Comparison of ENCODE assay signal across 10 mouse cellular contexts in the genomic region with DNA sequence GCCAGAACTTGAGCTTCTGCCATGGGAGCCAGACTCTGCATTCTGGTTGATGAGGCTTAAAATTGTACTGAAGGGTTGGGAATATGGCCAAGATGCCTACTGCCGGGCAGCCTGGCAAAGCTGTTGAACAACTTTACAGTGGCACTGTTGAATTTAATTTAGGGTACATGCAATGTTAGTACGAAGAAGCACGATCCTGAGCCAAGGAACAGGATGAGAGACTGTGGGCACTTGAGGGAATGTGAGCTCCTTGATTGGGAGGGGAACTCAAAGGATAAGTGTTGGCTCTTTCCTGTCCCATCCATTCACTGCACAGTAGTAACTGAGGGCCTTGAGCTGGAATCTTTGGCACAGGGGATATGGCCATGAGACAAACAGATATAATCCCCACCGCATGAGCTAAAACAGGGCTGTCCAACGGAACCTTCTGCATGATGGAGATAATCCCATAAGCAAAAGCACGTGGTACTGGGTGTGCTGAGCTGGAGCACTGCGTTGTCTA. TPM values are rescaled to one million over a fixed set of nuclear protein-coding genes. Genes with fewer than 3 reads are reported as not detected.
DNase-seq lines count a peak whose midpoint lies in the region; ATAC-seq and TF ChIP-seq lines count a peak whose summit lies in the region.
"Had no signal": no experiment of that assay in that cellular context is flagged by ENCODE, and none has a peak within 500 bp of the region (broad histone marks: within the 10 kb centered on the region; RNA-seq: fewer than 3 reads in every experiment).

No protein-coding gene starts in this region.

- no peaks in the 10 kb centered on the region for H3K27me3 ChIP-seq in hindbrain, embryonic 14.5 days (ENCODE audit: control insufficient read depth, insufficient read depth, low read length)
- no peaks in the 10 kb centered on the region for H3K27me3 ChIP-seq in hindbrain, embryonic 11.5 days (ENCODE audit: control insufficient read depth, insufficient read depth, low read length)
- H3K27me3 ChIP-seq in midbrain, embryonic 15.5 days (replicated peaks): no peaks in the 10 kb centered on the region
- 0 out of 2 replicates have a peak, but pooled peaks cover 3% of the 10 kb centered on the region for H3K27me3 ChIP-seq in midbrain, embryonic 13.5 days
- no peaks in the 10 kb centered on the region for H3K27me3 ChIP-seq in myocyte (ENCODE audit: control insufficient read depth, insufficient read depth, insufficient read length)
- no peaks in the 10 kb centered on the region for H3K27me3 ChIP-seq in stomach, postnatal 0 days (ENCODE audit: control insufficient read depth, insufficient read depth, low read length)
- H3K27me3 ChIP-seq: limb, embryonic 13.5 days had no signal

- no peak for TF ChIP-seq EP300 in stomach, postnatal 0 days (optimal IDR thresholded peaks at IDR 0.05)

- no peak overlapping the region for H3K4me3 ChIP-seq in hindbrain, embryonic 14.5 days (replicated peaks; ENCODE audit: low read length)
- H3K4me3 ChIP-seq in hindbrain, embryonic 11.5 days (ENCODE audit: low read depth, low read length): no peak overlapping the region
- H3K4me3 ChIP-seq in midbrain, embryonic 15.5 days: no peak overlapping the region
- H3K4me3 ChIP-seq in midbrain, embryonic 13.5 days (replicated peaks): no peak overlapping the region
- H3K4me3 ChIP-seq in myocyte: no peak overlapping the region
- no peak overlapping the region for H3K4me3 ChIP-seq in stomach, postnatal 0 days (ENCODE audit: low read depth, low read length)
- H3K4me3 ChIP-seq: limb, embryonic 13.5 days had no signal

- H3K36me3 ChIP-seq in hindbrain, embryonic 14.5 days (replicated peaks; ENCODE audit: control insufficient read depth, insufficient read depth): no peaks in the 10 kb centered on the region
- no peaks in the 10 kb centered on the region for H3K36me3 ChIP-seq in hindbrain, embryonic 11.5 days (ENCODE audit: control insufficient read depth, insufficient read depth, low read length)
- no peaks in the 10 kb centered on the region for H3K36me3 ChIP-seq in midbrain, embryonic 15.5 days (replicated peaks)
- no peaks in the 10 kb centered on the region for H3K36me3 ChIP-seq in midbrain, embryonic 13.5 days
- H3K36me3 ChIP-seq in myocyte (ENCODE audit: control insufficient read depth, insufficient read depth): no peaks in the 10 kb centered on the region
- no peaks in the 10 kb centered on the region for H3K36me3 ChIP-seq in stomach, postnatal 0 days (ENCODE audit: control insufficient read depth, insufficient read depth, low read length)
- H3K36me3 ChIP-seq: limb, embryonic 13.5 days had no signal

- no peak for TF ChIP-seq POLR2A in myocyte (IDR thresholded peaks at IDR 0.05; ENCODE audit: insufficient read length, low read depth)

- no peak overlapping the region for H3ac ChIP-seq in myocyte (ENCODE audit: control insufficient read depth, insufficient read length)

- no peak for ATAC-seq in hindbrain, embryonic 14.5 days (ENCODE audit: low FRiP score)
- no peak for ATAC-seq in hindbrain, embryonic 11.5 days (ENCODE audit: low FRiP score)
- no peak for ATAC-seq in midbrain, embryonic 15.5 days (replicated peaks)
- no peak for ATAC-seq in midbrain, embryonic 13.5 days
- no peak for ATAC-seq in stomach, postnatal 0 days (ENCODE audit: low FRiP score, low TSS enrichment)

- TF ChIP-seq CTCF in stomach, postnatal 0 days (IDR thresholded peaks at IDR 0.05; ENCODE audit: low read depth): no peak

- no peaks in the 10 kb centered on the region for H3K79me2 ChIP-seq in myocyte (ENCODE audit: control insufficient read depth, insufficient read depth)

- peak; percentile 49 for DNase-seq in hindbrain, embryonic 14.5 days (ENCODE audit: low spot score)
- DNase-seq in hindbrain, embryonic 11.5 days (ENCODE audit: low spot score): no peak
- peak; percentile 55 for DNase-seq in brain, embryonic 18.5 days (ENCODE audit: low read depth, low spot score)
- no peak for DNase-seq in stomach, postnatal 0 days (ENCODE audit: low spot score)
- DNase-seq: heart, postnatal 4 days; lung, postnatal 36 days had no signal

- H3K4me1 ChIP-seq in hindbrain, embryonic 14.5 days (replicated peaks; ENCODE audit: control insufficient read depth, insufficient read depth, low read length): no peaks in the 10 kb centered on the region
- no peaks in the 10 kb centered on the region for H3K4me1 ChIP-seq in hindbrain, embryonic 11.5 days (replicated peaks; ENCODE audit: control insufficient read depth, insufficient read depth, low read length)
- no peaks in the 10 kb centered on the region for H3K4me1 ChIP-seq in midbrain, embryonic 15.5 days
- no peaks in the 10 kb centered on the region for H3K4me1 ChIP-seq in midbrain, embryonic 13.5 days (replicated peaks)
- no peaks in the 10 kb centered on the region for H3K4me1 ChIP-seq in stomach, postnatal 0 days (replicated peaks; ENCODE audit: control insufficient read depth, insufficient read depth)
- H3K4me1 ChIP-seq: limb, embryonic 13.5 days had no signal

- 75% methylated on average over 7 of the region's 7 CpGs for WGBS in hindbrain, embryonic 14.5 days
- WGBS in hindbrain, embryonic 11.5 days: 81% methylated on average over 7 of the region's 7 CpGs
- 77% methylated on average over 7 of the region's 7 CpGs for WGBS in midbrain, embryonic 15.5 days
- 81% methylated on average over 7 of the region's 7 CpGs for WGBS in midbrain, embryonic 13.5 days
- WGBS in stomach, postnatal 0 days: 72% methylated on average over 7 of the region's 7 CpGs

- no peaks in the 10 kb centered on the region for H3K9me3 ChIP-seq in hindbrain, embryonic 14.5 days (ENCODE audit: control insufficient read depth, low read length)
- H3K9me3 ChIP-seq in hindbrain, embryonic 11.5 days (ENCODE audit: control insufficient read depth, low read length): no peaks in the 10 kb centered on the region
- no peaks in the 10 kb centered on the region for H3K9me3 ChIP-seq in midbrain, embryonic 15.5 days
- H3K9me3 ChIP-seq in midbrain, embryonic 13.5 days: no peaks in the 10 kb centered on the region
- no peaks in the 10 kb centered on the region for H3K9me3 ChIP-seq in stomach, postnatal 0 days (ENCODE audit: control insufficient read depth, low read length)
- H3K9me3 ChIP-seq: limb, embryonic 13.5 days had no signal

- H3K4me2 ChIP-seq in hindbrain, embryonic 14.5 days (replicated peaks): no peak overlapping the region
- H3K4me2 ChIP-seq in hindbrain, embryonic 11.5 days (replicated peaks; ENCODE audit: low read depth, low read length): no peak overlapping the region
- H3K4me2 ChIP-seq in midbrain, embryonic 15.5 days: no peak overlapping the region
- H3K4me2 ChIP-seq in midbrain, embryonic 13.5 days (replicated peaks): no peak overlapping the region
- H3K4me2 ChIP-seq in myocyte (ENCODE audit: low read depth): peak overlapping the region; percentile 47
- no peak overlapping the region for H3K4me2 ChIP-seq in stomach, postnatal 0 days (replicated peaks; ENCODE audit: low read depth)
- H3K4me2 ChIP-seq: limb, embryonic 13.5 days had no signal

- peak overlapping the region; percentile 20; the same call in 1 of the 2 replicates for H3K27ac ChIP-seq in hindbrain, embryonic 14.5 days
- no peak overlapping the region for H3K27ac ChIP-seq in hindbrain, embryonic 11.5 days (ENCODE audit: low read depth, low read length)
- 0 out of 2 replicates have a peak overlapping the region, but pooled peaks have one; percentile 28 for H3K27ac ChIP-seq in midbrain, embryonic 15.5 days
- no peak overlapping the region for H3K27ac ChIP-seq in midbrain, embryonic 13.5 days
- H3K27ac ChIP-seq in stomach, postnatal 0 days (replicated peaks): no peak overlapping the region
- H3K27ac ChIP-seq: limb, embryonic 13.5 days had no signal

- H3K9ac ChIP-seq in hindbrain, embryonic 14.5 days: no peak overlapping the region
- H3K9ac ChIP-seq in hindbrain, embryonic 11.5 days (ENCODE audit: low read depth, low read length): no peak overlapping the region
- no peak overlapping the region for H3K9ac ChIP-seq in midbrain, embryonic 15.5 days
- H3K9ac ChIP-seq in midbrain, embryonic 13.5 days (replicated peaks): no peak overlapping the region
- H3K9ac ChIP-seq in stomach, postnatal 0 days (ENCODE audit: low read length): no peak overlapping the region
- H3K9ac ChIP-seq: limb, embryonic 13.5 days had no signal

RNA-seq across cellular contexts. Expression of gene Rabggta, which starts 8.5 kb away (rescaled TPM):
- 46.2 and 48.8 TPM in 2 replicates for polyA plus RNA-seq in hindbrain, embryonic 14.5 days (2014; fragmentation: Nextera tagmentation; extraction: Ambion mirVana)
- polyA plus RNA-seq in hindbrain, embryonic 11.5 days (2014; fragmentation: Nextera tagmentation; extraction: Ambion mirVana): 25.3 and 27.4 TPM in 2 replicates
- polyA plus RNA-seq in midbrain, embryonic 15.5 days (2015; fragmentation: Nextera tagmentation; extraction: Ambion mirVana): 56.7 and 61.4 TPM in 2 replicates
- polyA plus RNA-seq in midbrain, embryonic 13.5 days (2015; fragmentation: Nextera tagmentation; extraction: Ambion mirVana): 45.0 and 48.8 TPM in 2 replicates
- polyA plus RNA-seq in myocyte (2012; fragmentation: generic; extraction: Trizol): 18.4 TPM
- 25.7 and 27.3 TPM in 2 replicates for polyA plus RNA-seq in stomach, postnatal 0 days (2015; fragmentation: Nextera tagmentation; extraction: Ambion mirVana)

RNA-seq across cellular contexts. Expression of gene Dhrs1, which starts 14.9 kb away (rescaled TPM):
- 70.8 and 72.3 TPM in 2 replicates for polyA plus RNA-seq in hindbrain, embryonic 14.5 days (2014; fragmentation: Nextera tagmentation; extraction: Ambion mirVana)
- 68.6 and 72.1 TPM in 2 replicates for polyA plus RNA-seq in hindbrain, embryonic 11.5 days (2014; fragmentation: Nextera tagmentation; extraction: Ambion mirVana)
- polyA plus RNA-seq in midbrain, embryonic 15.5 days (2015; fragmentation: Nextera tagmentation; extraction: Ambion mirVana): 61.6 and 68.7 TPM in 2 replicates
- 66.3 and 68.8 TPM in 2 replicates for polyA plus RNA-seq in midbrain, embryonic 13.5 days (2015; fragmentation: Nextera tagmentation; extraction: Ambion mirVana)
- polyA plus RNA-seq in myocyte (2012; fragmentation: generic; extraction: Trizol): 76.3 TPM
- polyA plus RNA-seq in stomach, postnatal 0 days (2015; fragmentation: Nextera tagmentation; extraction: Ambion mirVana): 92.3 and 99.5 TPM in 2 replicates

RNA-seq across cellular contexts. Expression of gene Nop9, which starts 14.9 kb away (rescaled TPM):
- 31.4 and 33.0 TPM in 2 replicates for polyA plus RNA-seq in hindbrain, embryonic 14.5 days (2014; fragmentation: Nextera tagmentation; extraction: Ambion mirVana)
- polyA plus RNA-seq in hindbrain, embryonic 11.5 days (2014; fragmentation: Nextera tagmentation; extraction: Ambion mirVana): 47.0 and 47.6 TPM in 2 replicates
- polyA plus RNA-seq in midbrain, embryonic 15.5 days (2015; fragmentation: Nextera tagmentation; extraction: Ambion mirVana): 28.7 and 31.8 TPM in 2 replicates
- polyA plus RNA-seq in midbrain, embryonic 13.5 days (2015; fragmentation: Nextera tagmentation; extraction: Ambion mirVana): 33.8 and 36.2 TPM in 2 replicates
- polyA plus RNA-seq in myocyte (2012; fragmentation: generic; extraction: Trizol): 24.9 TPM
- 16.8 and 19.8 TPM in 2 replicates for polyA plus RNA-seq in stomach, postnatal 0 days (2015; fragmentation: Nextera tagmentation; extraction: Ambion mirVana)

RNA-seq across cellular contexts. Expression of gene Tgm1, which starts 16.9 kb away (rescaled TPM):
- 0.14 and 0.25 TPM in 2 replicates for polyA plus RNA-seq in hindbrain, embryonic 14.5 days (2014; fragmentation: Nextera tagmentation; extraction: Ambion mirVana)
- polyA plus RNA-seq in hindbrain, embryonic 11.5 days (2014; fragmentation: Nextera tagmentation; extraction: Ambion mirVana): 0.36 and 0.49 TPM in 2 replicates
- 0.20 and 0.27 TPM in 2 replicates for polyA plus RNA-seq in midbrain, embryonic 15.5 days (2015; fragmentation: Nextera tagmentation; extraction: Ambion mirVana)
- polyA plus RNA-seq in midbrain, embryonic 13.5 days (2015; fragmentation: Nextera tagmentation; extraction: Ambion mirVana): 0.32 and 0.46 TPM in 2 replicates
- polyA plus RNA-seq in myocyte (2012; fragmentation: generic; extraction: Trizol): 0.06 TPM
- polyA plus RNA-seq in stomach, postnatal 0 days (2015; fragmentation: Nextera tagmentation; extraction: Ambion mirVana): 79.0 and 80.6 TPM in 2 replicates

RNA-seq across cellular contexts. Expression of gene Cideb, which starts 27.7 kb away (rescaled TPM):
- polyA plus RNA-seq in hindbrain, embryonic 14.5 days (2014; fragmentation: Nextera tagmentation; extraction: Ambion mirVana): not detected in 2 replicates
- polyA plus RNA-seq in hindbrain, embryonic 11.5 days (2014; fragmentation: Nextera tagmentation; extraction: Ambion mirVana): 0.33 TPM in 1 of 2 replicates, not detected in the other
- polyA plus RNA-seq in midbrain, embryonic 15.5 days (2015; fragmentation: Nextera tagmentation; extraction: Ambion mirVana): 0.25 and 0.66 TPM in 2 replicates
- 0.19 TPM in 1 of 2 replicates, not detected in the other for polyA plus RNA-seq in midbrain, embryonic 13.5 days (2015; fragmentation: Nextera tagmentation; extraction: Ambion mirVana)
- 0.17 TPM for polyA plus RNA-seq in myocyte (2012; fragmentation: generic; extraction: Trizol)
- polyA plus RNA-seq in stomach, postnatal 0 days (2015; fragmentation: Nextera tagmentation; extraction: Ambion mirVana): 12.3 and 13.6 TPM in 2 replicates

Comparison
In these comparisons a context has a peak if more than half of its experiments do, and no peak if none do; other contexts are left out.
1. DNase-seq: peak in hindbrain, embryonic 14.5 days (single experiment) and brain, embryonic 18.5 days (single experiment); none in hindbrain, embryonic 11.5 days (single experiment) and stomach, postnatal 0 days (single experiment).
2. H3K27ac ChIP-seq: peak in hindbrain, embryonic 14.5 days (single experiment) and midbrain, embryonic 15.5 days (single experiment); none in hindbrain, embryonic 11.5 days (single experiment), midbrain, embryonic 13.5 days (single experiment) and stomach, postnatal 0 days (single experiment).